Mouse (Mus musculus): ENCODE measurements at regions not wholly inside any gene's neighbourhood (a gene's known extent, or its start where the extent isn't known, plus 50 kb on each side); places are given as distances from the start of the nearest gene placed in this dataset.

DNA sequence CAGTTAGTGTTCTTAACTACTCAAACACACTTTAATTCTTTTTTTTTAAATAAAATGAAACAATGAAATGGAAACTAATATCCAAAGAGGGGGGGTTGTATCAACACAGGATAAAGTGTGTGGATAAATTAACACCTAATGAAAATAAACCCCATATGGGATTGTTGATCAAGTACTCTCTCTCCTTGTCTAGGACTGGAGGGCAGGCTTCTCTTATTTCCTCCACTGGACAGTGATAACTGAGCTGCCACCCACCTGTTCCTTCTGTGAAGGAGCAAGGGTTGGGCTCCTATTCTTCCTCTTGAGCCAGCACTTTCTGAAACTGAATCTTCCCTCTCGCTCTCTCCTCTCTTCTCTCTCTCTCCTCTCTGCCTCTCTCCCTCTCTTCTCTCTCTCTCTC lies 716.5 kb downstream of the Epm2a start:
- no peak for TF ChIP-seq CTCF (IDR thresholded peaks at IDR 0.05; ENCODE audit: low read depth, low read length)
- TF ChIP-seq GATA1 (IDR thresholded peaks at IDR 0.05; ENCODE audit: borderline replicate concordance, low read length), result no peak

All from G1E (cell line).